Mouse (Mus musculus): ENCODE data around the gene Dyrk1b. TPM values are rescaled to one million over a fixed set of nuclear protein-coding genes. Genes with fewer than 3 reads are reported as not detected.
"Not testable (repeated sequence)": the region's sequence is repeated elsewhere in the genome, so short reads cannot be mapped to it uniquely, and the experiment has no call there.

Dyrk1b gene
- polyA plus RNA-seq, 1 experiment from 2014 or later, result 19.6 TPM

- no peak for ATAC-seq (ENCODE audit: insufficient read depth, low FRiP score, low TSS enrichment)
- Histone ChIP-seq H3K9me3 (ENCODE audit: control insufficient read depth, low read length) (no peaks in the 10 kb centered on the region), H3K36me3 (ENCODE audit: control insufficient read depth, insufficient read depth, low read length) (no peaks in the 10 kb centered on the region), H3K9ac (ENCODE audit: low read length) (no peak overlapping the region), H3K4me2 (ENCODE audit: low read depth) (no peak overlapping the region), H3K4me3 (ENCODE audit: low read depth, low read length) (no peak overlapping the region), H3K27me3 (ENCODE audit: control insufficient read depth, insufficient read depth, low read length) (no peaks in the 10 kb centered on the region), H3K4me1 (ENCODE audit: control insufficient read depth, insufficient read depth, low read length) (no peaks in the 10 kb centered on the region), H3K27ac (ENCODE audit: low read depth, low read length) (no peak overlapping the region)
- no peak for DNase-seq (ENCODE audit: low spot score)
- WGBS, result 70% methylated on average over 4 of the region's 4 CpGs
Observed at GRCm38 (mm10) chr7:28206044-28206600, 26.9 kb downstream of the Dyrk1b start.

GRCm38 (mm10) chr7:28208396-28208987 lies 29.2 kb downstream of the Dyrk1b start:
- WGBS, result 50% methylated on average over 12 of the region's 12 CpGs
- ATAC-seq (ENCODE audit: insufficient read depth, low FRiP score, low TSS enrichment) (no peak), DNase-seq (ENCODE audit: low spot score) (no peak)
- H3K36me3 ChIP-seq (ENCODE audit: control insufficient read depth, insufficient read depth, low read length), result no peaks in the 10 kb centered on the region
- H3K27ac ChIP-seq (ENCODE audit: low read depth, low read length), result no peak overlapping the region
- H3K4me2 ChIP-seq (ENCODE audit: low read depth), result peak overlapping the region; percentile 39
- no peaks in the 10 kb centered on the region for H3K9me3 ChIP-seq (ENCODE audit: control insufficient read depth, low read length)
- H3K9ac ChIP-seq (ENCODE audit: low read length), result peak overlapping the region; percentile 48
- H3K4me1 ChIP-seq (ENCODE audit: control insufficient read depth, insufficient read depth, low read length), result no peaks in the 10 kb centered on the region
- no peaks in the 10 kb centered on the region for H3K27me3 ChIP-seq (ENCODE audit: control insufficient read depth, insufficient read depth, low read length)
- H3K4me3 ChIP-seq (ENCODE audit: low read depth, low read length), result peak overlapping the region; percentile 15; the same call in 1 of the 2 replicates

- Histone ChIP-seq H3K4me1 (ENCODE audit: control insufficient read depth, insufficient read depth, low read length) (no peaks in the 10 kb centered on the region), H3K9ac (ENCODE audit: low read length) (peak overlapping the region; percentile 48), H3K4me3 (ENCODE audit: low read depth, low read length) (peak overlapping the region; percentile 15; the same call in 1 of the 2 replicates), H3K4me2 (ENCODE audit: low read depth) (peak overlapping the region; percentile 39), H3K36me3 (ENCODE audit: control insufficient read depth, insufficient read depth, low read length) (no peaks in the 10 kb centered on the region), H3K9me3 (ENCODE audit: control insufficient read depth, low read length) (no peaks in the 10 kb centered on the region), H3K27ac (ENCODE audit: low read depth, low read length) (no peak overlapping the region), H3K27me3 (ENCODE audit: control insufficient read depth, insufficient read depth, low read length) (no peaks in the 10 kb centered on the region)
- ATAC-seq (ENCODE audit: insufficient read depth, low FRiP score, low TSS enrichment) (no peak), DNase-seq (ENCODE audit: low spot score) (peak; percentile 71)
- WGBS, result 56% methylated on average over 19 of the region's 19 CpGs
Observed at GRCm38 (mm10) chr7:28208988-28209508, 29.8 kb downstream of the Dyrk1b start.

GRCm38 (mm10) chr7:28210731-28211130 lies 31.5 kb downstream of the Dyrk1b start:
- H3K4me1 ChIP-seq (ENCODE audit: control insufficient read depth, insufficient read depth, low read length), result no peaks in the 10 kb centered on the region
- no peaks in the 10 kb centered on the region for H3K36me3 ChIP-seq (ENCODE audit: control insufficient read depth, insufficient read depth, low read length)
- H3K4me2 ChIP-seq (ENCODE audit: low read depth), result no peak overlapping the region
- H3K9me3 ChIP-seq (ENCODE audit: control insufficient read depth, low read length), result no peaks in the 10 kb centered on the region
- ATAC-seq (ENCODE audit: insufficient read depth, low FRiP score, low TSS enrichment) (no peak), DNase-seq (ENCODE audit: low spot score) (no peak)
- H3K27me3 ChIP-seq (ENCODE audit: control insufficient read depth, insufficient read depth, low read length), result no peaks in the 10 kb centered on the region
- no peak overlapping the region for H3K27ac ChIP-seq (ENCODE audit: low read depth, low read length)
- 53% methylated on average over 5 of the region's 5 CpGs for WGBS
- no peak overlapping the region for H3K4me3 ChIP-seq (ENCODE audit: low read depth, low read length)
- no peak overlapping the region for H3K9ac ChIP-seq (ENCODE audit: low read length)

- no peak for ATAC-seq (ENCODE audit: insufficient read depth, low FRiP score, low TSS enrichment)
- H3K9me3 ChIP-seq (ENCODE audit: control insufficient read depth, low read length), result no peaks in the 10 kb centered on the region
- no peak overlapping the region for H3K9ac ChIP-seq (ENCODE audit: low read length)
- H3K27me3 ChIP-seq (ENCODE audit: control insufficient read depth, insufficient read depth, low read length), result no peaks in the 10 kb centered on the region
- 32% methylated on average over 10 of the region's 10 CpGs for WGBS
- H3K4me3 ChIP-seq (ENCODE audit: low read depth, low read length), result no peak overlapping the region
- no peaks in the 10 kb centered on the region for H3K36me3 ChIP-seq (ENCODE audit: control insufficient read depth, insufficient read depth, low read length)
- DNase-seq (ENCODE audit: low spot score), result peak; percentile 66
- no peak overlapping the region for H3K4me2 ChIP-seq (ENCODE audit: low read depth)
- H3K4me1 ChIP-seq (ENCODE audit: control insufficient read depth, insufficient read depth, low read length), result no peaks in the 10 kb centered on the region
- no peak overlapping the region for H3K27ac ChIP-seq (ENCODE audit: low read depth, low read length)
Observed at GRCm38 (mm10) chr7:28214142-28214541, 34.9 kb downstream of the Dyrk1b start.

- WGBS, result 97% methylated on average over 2 of the region's 2 CpGs
- DNase-seq (ENCODE audit: low spot score); H3K9ac ChIP-seq (ENCODE audit: low read length); H3K27me3 ChIP-seq (ENCODE audit: control insufficient read depth, insufficient read depth, low read length); H3K27ac ChIP-seq (ENCODE audit: low read depth, low read length); H3K4me1 ChIP-seq (ENCODE audit: control insufficient read depth, insufficient read depth, low read length); H3K9me3 ChIP-seq (ENCODE audit: control insufficient read depth, low read length); ATAC-seq (ENCODE audit: insufficient read depth, low FRiP score, low TSS enrichment); H3K4me2 ChIP-seq (ENCODE audit: low read depth); H3K36me3 ChIP-seq (ENCODE audit: control insufficient read depth, insufficient read depth, low read length); H3K4me3 ChIP-seq (ENCODE audit: low read depth, low read length): not testable (repeated sequence)
Observed at GRCm38 (mm10) chr7:28215950-28216349, 36.7 kb downstream of the Dyrk1b start.

GRCm38 (mm10) chr7:28217811-28218210 lies 38.5 kb downstream of the Dyrk1b start:
- H3K9ac ChIP-seq (ENCODE audit: low read length); DNase-seq (ENCODE audit: low spot score); H3K27me3 ChIP-seq (ENCODE audit: control insufficient read depth, insufficient read depth, low read length); H3K9me3 ChIP-seq (ENCODE audit: control insufficient read depth, low read length); H3K27ac ChIP-seq (ENCODE audit: low read depth, low read length); ATAC-seq (ENCODE audit: insufficient read depth, low FRiP score, low TSS enrichment); H3K4me2 ChIP-seq (ENCODE audit: low read depth); H3K4me3 ChIP-seq (ENCODE audit: low read depth, low read length); H3K4me1 ChIP-seq (ENCODE audit: control insufficient read depth, insufficient read depth, low read length); H3K36me3 ChIP-seq (ENCODE audit: control insufficient read depth, insufficient read depth, low read length): not testable (repeated sequence)
- WGBS, result 97% methylated on average over 10 of the region's 13 CpGs

GRCm38 (mm10) chr7:28218951-28219740 lies 39.9 kb downstream of the Dyrk1b start:
- H3K27ac ChIP-seq (ENCODE audit: low read depth, low read length); H3K9me3 ChIP-seq (ENCODE audit: control insufficient read depth, low read length); H3K4me1 ChIP-seq (ENCODE audit: control insufficient read depth, insufficient read depth, low read length); H3K36me3 ChIP-seq (ENCODE audit: control insufficient read depth, insufficient read depth, low read length); H3K4me3 ChIP-seq (ENCODE audit: low read depth, low read length); H3K4me2 ChIP-seq (ENCODE audit: low read depth); DNase-seq (ENCODE audit: low spot score); H3K27me3 ChIP-seq (ENCODE audit: control insufficient read depth, insufficient read depth, low read length); H3K9ac ChIP-seq (ENCODE audit: low read length); ATAC-seq (ENCODE audit: insufficient read depth, low FRiP score, low TSS enrichment): not testable (repeated sequence)
- WGBS, result 89% methylated on average over 19 of the region's 20 CpGs

Measured in neural tube, embryonic 11.5 days (tissue).